Mouse (Mus musculus): ENCODE measurements around the gene Hist1h2bb. TPM values are rescaled to one million over a fixed set of nuclear protein-coding genes. Genes with fewer than 3 reads are reported as not detected.
"Not testable (repeated sequence)": the region's sequence is repeated elsewhere in the genome, so short reads cannot be mapped to it uniquely, and the experiment has no call there.

Hist1h2bb gene
- polyA plus RNA-seq, 1 experiment from 2014 or later: 2.5 TPM

GRCm38 (mm10) chr13:23753314-23754078, 7.0 kb downstream of the Hist1h2bb start:
- no peaks in the 10 kb centered on the region for H3K27me3 ChIP-seq
- H3K4me1 ChIP-seq: peaks cover 12% of the 10 kb centered on the region; the same call in 1 of the 2 replicates
- no peak overlapping the region for H3K4me3 ChIP-seq
- peak overlapping the region; percentile 52 for H3K4me2 ChIP-seq (replicated peaks)
- H3K27ac ChIP-seq (replicated peaks): peak overlapping the region; percentile 79
- no peaks in the 10 kb centered on the region for H3K9me3 ChIP-seq
- no peak overlapping the region for H3K9ac ChIP-seq (replicated peaks)
- no peaks in the 10 kb centered on the region for H3K36me3 ChIP-seq
- 63% methylated on average over 4 of the region's 4 CpGs for WGBS
- no peak for ATAC-seq (ENCODE audit: low FRiP score, low read depth)

- no peaks in the 10 kb centered on the region for H3K36me3 ChIP-seq
- no peak overlapping the region for H3K9ac ChIP-seq (replicated peaks)
- H3K4me1 ChIP-seq: peaks cover 14% of the 10 kb centered on the region; the same call in 1 of the 2 replicates
- no peak overlapping the region for H3K4me2 ChIP-seq (replicated peaks)
- H3K9me3 ChIP-seq: no peaks in the 10 kb centered on the region
- H3K4me3 ChIP-seq: no peak overlapping the region
- H3K27ac ChIP-seq (replicated peaks): no peak overlapping the region
- no peak for ATAC-seq (ENCODE audit: low FRiP score, low read depth)
- H3K27me3 ChIP-seq: no peaks in the 10 kb centered on the region
These were observed 8.5 kb downstream of the Hist1h2bb start for GRCm38 (mm10) chr13:23755000-23755399.

- H3K4me1 ChIP-seq: peaks cover 25% of the 10 kb centered on the region; the same call in 1 of the 2 replicates
- WGBS: under 1% methylated on average over 17 of the region's 22 CpGs
- H3K36me3 ChIP-seq: no peaks in the 10 kb centered on the region
- peak within 1 kb of the TSS; percentile 86 for H3K27ac ChIP-seq (replicated peaks)
- peak within 1 kb of the TSS; percentile 61 for H3K9ac ChIP-seq (replicated peaks)
- peak; percentile 68 for ATAC-seq (ENCODE audit: low FRiP score, low read depth)
- H3K9me3 ChIP-seq: no peaks in the 10 kb centered on the region
- H3K27me3 ChIP-seq: no peaks in the 10 kb centered on the region
- H3K4me2 ChIP-seq (replicated peaks): peak within 1 kb of the TSS; percentile 58
- H3K4me3 ChIP-seq: peak within 1 kb of the TSS; percentile 42
These were observed 10.3 kb downstream of the Hist1h2bb start, which contains the start of gene Hist1h4b for GRCm38 (mm10) chr13:23756790-23757189. Gene Hist1h4b, plus strand, starts transcription at chr13:23757013.

GRCm38 (mm10) chr13:23757211-23757773, 10.8 kb downstream of the Hist1h2bb start:
- Histone ChIP-seq H3K27me3 (no peaks in the 10 kb centered on the region), H3K27ac (replicated peaks) (peak overlapping the region; percentile 86), H3K36me3 (no peaks in the 10 kb centered on the region), H3K9ac (replicated peaks) (peak overlapping the region; percentile 61), H3K9me3 (no peaks in the 10 kb centered on the region), H3K4me2 (replicated peaks) (peak overlapping the region; percentile 58), H3K4me3 (peak overlapping the region; percentile 42), H3K4me1 (peaks cover 25% of the 10 kb centered on the region; the same call in 1 of the 2 replicates)
- WGBS: under 1% methylated on average over 17 of the region's 23 CpGs
- no peak for ATAC-seq (ENCODE audit: low FRiP score, low read depth)

- no peak for ATAC-seq (ENCODE audit: low FRiP score, low read depth)
- no peak overlapping the region for H3K4me3 ChIP-seq
- H3K36me3 ChIP-seq: no peaks in the 10 kb centered on the region
- no peaks in the 10 kb centered on the region for H3K27me3 ChIP-seq
- H3K4me2 ChIP-seq (replicated peaks): no peak overlapping the region
- H3K9me3 ChIP-seq: no peaks in the 10 kb centered on the region
- WGBS: 54% methylated on average over 3 of the region's 3 CpGs
- no peak overlapping the region for H3K9ac ChIP-seq (replicated peaks)
- H3K4me1 ChIP-seq: peaks cover 22% of the 10 kb centered on the region; the same call in 1 of the 2 replicates
- H3K27ac ChIP-seq (replicated peaks): 0 out of 2 replicates have a peak overlapping the region, but pooled peaks have one; percentile 39
These were observed 11.4 kb downstream of the Hist1h2bb start for GRCm38 (mm10) chr13:23757921-23758320.

- peaks cover 28% of the 10 kb centered on the region for H3K4me1 ChIP-seq
- no peak for ATAC-seq (ENCODE audit: low FRiP score, low read depth)
- no peaks in the 10 kb centered on the region for H3K9me3 ChIP-seq
- H3K36me3 ChIP-seq: no peaks in the 10 kb centered on the region
- no peaks in the 10 kb centered on the region for H3K27me3 ChIP-seq
- H3K27ac ChIP-seq (replicated peaks): no peak overlapping the region
- no peak overlapping the region for H3K4me3 ChIP-seq
- 80% methylated on average over 3 of the region's 3 CpGs for WGBS
- no peak overlapping the region for H3K9ac ChIP-seq (replicated peaks)
- no peak overlapping the region for H3K4me2 ChIP-seq (replicated peaks)
These were observed 12.8 kb downstream of the Hist1h2bb start for GRCm38 (mm10) chr13:23759251-23759771.

- H3K27ac ChIP-seq (replicated peaks): peak overlapping the region; percentile 90
- H3K4me3 ChIP-seq: peak overlapping the region; percentile 43
- WGBS: 82% methylated on average over 1 of the region's 1 CpGs
- H3K36me3 ChIP-seq: no peaks in the 10 kb centered on the region
- H3K4me1 ChIP-seq: peaks cover 32% of the 10 kb centered on the region
- H3K9me3 ChIP-seq: no peaks in the 10 kb centered on the region
- peak overlapping the region; percentile 32; the same call in 1 of the 2 replicates for H3K9ac ChIP-seq (replicated peaks)
- ATAC-seq (ENCODE audit: low FRiP score, low read depth): no peak
- no peaks in the 10 kb centered on the region for H3K27me3 ChIP-seq
- peak overlapping the region; percentile 73 for H3K4me2 ChIP-seq (replicated peaks)
These were observed 13.3 kb downstream of the Hist1h2bb start for GRCm38 (mm10) chr13:23759916-23760239.

GRCm38 (mm10) chr13:23760240-23760971, 13.9 kb downstream of the Hist1h2bb start:
- peaks cover 32% of the 10 kb centered on the region for H3K4me1 ChIP-seq
- ATAC-seq (ENCODE audit: low FRiP score, low read depth): no peak
- WGBS: 2% methylated on average over 22 of the region's 27 CpGs

GRCm38 (mm10) chr13:23760972-23761864, 14.7 kb downstream of the Hist1h2bb start, which contains the start of gene Hist1h4a:
Gene Hist1h4a, minus strand, starts transcription at chr13:23761230.
- Histone ChIP-seq H3K9me3 (no peaks in the 10 kb centered on the region), H3K27ac (replicated peaks) (peak within 1 kb of the TSS; percentile 90), H3K27me3 (no peaks in the 10 kb centered on the region), H3K4me2 (replicated peaks) (peak within 1 kb of the TSS; percentile 73), H3K36me3 (no peaks in the 10 kb centered on the region), H3K9ac (replicated peaks) (peak within 1 kb of the TSS; percentile 41), H3K4me1 (peaks cover 32% of the 10 kb centered on the region), H3K4me3 (peak within 1 kb of the TSS; percentile 43)
- peak; percentile 71 for ATAC-seq (ENCODE audit: low FRiP score, low read depth)
- under 1% methylated on average over 69 of the region's 72 CpGs for WGBS

More at GRCm38 (mm10) chr13:23760240-23760971, 13.9 kb downstream of the Hist1h2bb start:
- peak overlapping the region; percentile 32 for H3K9ac ChIP-seq (replicated peaks)
- H3K4me3 ChIP-seq: peak overlapping the region; percentile 43
- H3K4me2 ChIP-seq (replicated peaks): peak overlapping the region; percentile 73
- no peaks in the 10 kb centered on the region for H3K27me3 ChIP-seq
- H3K36me3 ChIP-seq: no peaks in the 10 kb centered on the region
- no peaks in the 10 kb centered on the region for H3K9me3 ChIP-seq
- H3K27ac ChIP-seq (replicated peaks): peak overlapping the region; percentile 90

- peaks cover 32% of the 10 kb centered on the region for H3K4me1 ChIP-seq
- ATAC-seq (ENCODE audit: low FRiP score, low read depth): peak; percentile 69
- WGBS: under 1% methylated on average over 27 of the region's 52 CpGs
These were observed 15.6 kb downstream of the Hist1h2bb start, which contains the start of gene Hist1h3a for GRCm38 (mm10) chr13:23761871-23762821. Gene Hist1h3a, minus strand, starts transcription at chr13:23762386.

More at GRCm38 (mm10) chr13:23761871-23762821, 15.6 kb downstream of the Hist1h2bb start, which contains the start of gene Hist1h3a:
- H3K36me3 ChIP-seq, H3K27me3 ChIP-seq, H3K9me3 ChIP-seq: not testable (repeated sequence)
- peak within 1 kb of the TSS; percentile 73 for H3K4me2 ChIP-seq (replicated peaks)
- H3K9ac ChIP-seq (replicated peaks): peak within 1 kb of the TSS; percentile 41
- H3K27ac ChIP-seq (replicated peaks): peak within 1 kb of the TSS; percentile 90
- H3K4me3 ChIP-seq: peak within 1 kb of the TSS; percentile 58
